10 mouse cellular contexts compared by ENCODE assay signal in the genomic region with DNA sequence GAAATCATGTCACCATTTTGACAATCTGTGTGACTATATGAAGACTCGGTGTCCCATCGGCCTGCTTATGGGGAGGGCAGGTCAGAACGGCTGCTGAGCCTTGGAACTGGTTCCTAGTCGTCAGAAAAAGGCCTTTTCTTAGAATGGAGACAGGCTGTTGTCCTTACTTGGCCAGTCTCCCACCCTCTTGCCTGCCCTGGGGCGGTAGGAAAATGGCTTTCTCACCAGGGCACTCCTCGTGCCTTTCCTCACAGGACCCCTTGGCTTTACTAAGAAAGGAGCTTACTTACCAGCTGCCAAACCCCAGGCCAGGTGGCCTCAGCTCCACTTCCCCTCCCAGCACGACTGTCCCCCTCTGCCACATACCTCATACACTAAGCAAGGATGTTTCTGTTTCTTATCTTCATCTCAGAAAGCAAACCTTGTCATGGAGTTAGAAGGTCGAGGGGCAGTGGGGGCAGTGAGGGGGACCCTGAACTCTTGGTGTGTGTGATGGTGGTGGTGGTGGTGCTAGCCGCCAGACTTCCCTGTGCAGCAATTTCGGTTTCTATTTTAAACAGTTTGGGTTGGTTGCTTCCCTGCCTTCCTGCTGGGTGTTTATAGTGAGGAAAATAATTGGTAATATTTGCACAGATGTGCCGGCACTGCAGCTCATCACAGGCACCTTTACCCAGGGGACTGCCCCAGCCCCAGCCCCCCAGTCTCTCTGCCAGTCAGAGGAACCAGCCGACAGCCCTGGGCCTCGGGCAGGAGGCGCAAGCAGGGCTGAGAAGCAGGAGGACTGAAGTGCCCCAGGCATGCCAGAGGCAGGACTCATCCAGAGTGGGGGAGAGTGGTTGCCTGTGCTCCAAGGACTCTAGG. TPM values are rescaled to one million over a fixed set of nuclear protein-coding genes. Genes with fewer than 3 reads are reported as not detected.
A peak's percentile ranks its signal among the peaks of the same experiment; 100 is the strongest.
DNase-seq lines count a peak whose midpoint lies in the region; ATAC-seq and TF ChIP-seq lines count a peak whose summit lies in the region.
"Had no signal": no experiment of that assay in that cellular context is flagged by ENCODE, and none has a peak within 500 bp of the region (broad histone marks: within the 10 kb centered on the region; RNA-seq: fewer than 3 reads in every experiment).

No protein-coding gene starts in this region.

- peak; percentile 3 to 7 for DNase-seq in heart, adult 18-20 months
- no peak for DNase-seq in heart, adult 9 months (ENCODE audit: low spot score in 2 of 2)
- DNase-seq in 3134 (ENCODE audit: extremely low read depth, insufficient read length, low spot score) = peak; percentile 67
- peak; percentile 46 for DNase-seq in brain, embryonic 14.5 days (ENCODE audit: low read depth)
- DNase-seq in testis, postnatal 14 days (ENCODE audit: low spot score) = no peak
- no peak for DNase-seq in embryo, embryonic 9.5 days (ENCODE audit: extremely low spot score)
- DNase-seq: kidney, adult 9 months had no signal

- peak; percentile 39 for ATAC-seq in monocyte, adult 5-6 weeks (replicated peaks; ENCODE audit: insufficient number of reproducible peaks, low FRiP score, low TSS enrichment, poor library complexity, severe bottlenecking)
- no peak for ATAC-seq in kidney, embryonic 14.5 days (ENCODE audit: low FRiP score, low TSS enrichment)

- no peaks in the 10 kb centered on the region for H3K36me3 ChIP-seq in kidney, embryonic 14.5 days (ENCODE audit: control insufficient read depth, insufficient read depth, low read length)
- H3K36me3 ChIP-seq: forebrain, embryonic 12.5 days had no signal

- no peak overlapping the region for H3K4me3 ChIP-seq in kidney, embryonic 14.5 days (ENCODE audit: low read length)
- H3K4me3 ChIP-seq: forebrain, embryonic 12.5 days had no signal

- no peaks in the 10 kb centered on the region for H3K27me3 ChIP-seq in kidney, embryonic 14.5 days (ENCODE audit: control insufficient read depth, insufficient read depth, low read length)
- H3K27me3 ChIP-seq: forebrain, embryonic 12.5 days had no signal

- 54% methylated on average over 14 of the region's 14 CpGs for WGBS in kidney, embryonic 14.5 days

- no peaks in the 10 kb centered on the region for H3K4me1 ChIP-seq in kidney, embryonic 14.5 days (ENCODE audit: control insufficient read depth, insufficient read depth, low read length)

- H3K9ac ChIP-seq in kidney, embryonic 14.5 days (ENCODE audit: low read depth, low read length) = no peak overlapping the region
- H3K9ac ChIP-seq: forebrain, embryonic 12.5 days had no signal

- no peaks in the 10 kb centered on the region for H3K9me3 ChIP-seq in kidney, embryonic 14.5 days (ENCODE audit: control insufficient read depth, low read length)
- H3K9me3 ChIP-seq: forebrain, embryonic 12.5 days had no signal

- no peak overlapping the region for H3K27ac ChIP-seq in kidney, embryonic 14.5 days (ENCODE audit: low read depth, low read length)
- H3K27ac ChIP-seq: forebrain, embryonic 12.5 days had no signal

- no peak overlapping the region for H3K4me2 ChIP-seq in kidney, embryonic 14.5 days (replicated peaks; ENCODE audit: low read depth, low read length)
- H3K4me2 ChIP-seq: forebrain, embryonic 12.5 days had no signal

- TF ChIP-seq POLR2A in brain, embryonic 14.5 days (IDR thresholded peaks at IDR 0.05; ENCODE audit: borderline replicate concordance, extremely low read depth, insufficient read depth, insufficient read length, poor library complexity, severe bottlenecking) = no peak

- TF ChIP-seq CTCF in brain, embryonic 14.5 days (IDR thresholded peaks at IDR 0.05; ENCODE audit: borderline replicate concordance, extremely low read depth, insufficient read depth, insufficient read length) = no peak

RNA-seq across cellular contexts. Expression of gene Syndig1l, which starts 23.7 kb away (rescaled TPM):
- total RNA-seq in heart, adult 18-20 months (2021) = under 1 TPM in 1 of 2 experiments, not detected in 1; 0.23 TPM
- polyA plus RNA-seq in brain, embryonic 14.5 days (2012; rRNA removed) = 5.0 and 10.1 TPM in 2 replicates
- total RNA-seq in monocyte, adult 5-6 weeks (2017) = not detected in 3 replicates
- polyA plus RNA-seq in kidney, embryonic 14.5 days (2014; fragmentation: Nextera tagmentation; extraction: Ambion mirVana) = not detected in 2 replicates

RNA-seq across cellular contexts. Expression of gene Vrtn, which starts 34.1 kb away (rescaled TPM):
- total RNA-seq in heart, adult 18-20 months (2021) = not detected
- polyA plus RNA-seq in brain, embryonic 14.5 days (2012; rRNA removed) = 0.03 TPM in 1 of 2 replicates, not detected in the other
- total RNA-seq in monocyte, adult 5-6 weeks (2017) = not detected in 3 replicates
- not detected in 2 replicates for polyA plus RNA-seq in kidney, embryonic 14.5 days (2014; fragmentation: Nextera tagmentation; extraction: Ambion mirVana)
- polyA plus RNA-seq: forebrain, embryonic 12.5 days had no signal

RNA-seq across cellular contexts. Expression of gene Abcd4, which starts 57.7 kb away (rescaled TPM):
- total RNA-seq in heart, adult 18-20 months (2021) = 1 to 10 TPM; 5.8 to 7.4 TPM
- polyA plus RNA-seq in brain, embryonic 14.5 days (2012; rRNA removed) = 25.1 and 34.0 TPM in 2 replicates
- 4.0 to 10.0 TPM (median 5.7 TPM) in 3 replicates for total RNA-seq in monocyte, adult 5-6 weeks (2017)
- polyA plus RNA-seq in kidney, embryonic 14.5 days (2014; fragmentation: Nextera tagmentation; extraction: Ambion mirVana) = 10.0 and 14.8 TPM in 2 replicates

Comparison
In these comparisons a context has a peak if more than half of its experiments do, and no peak if none do; other contexts are left out.
1. DNase-seq: peak in heart, adult 18-20 months (2 of 2), 3134 (single experiment) and brain, embryonic 14.5 days (single experiment); none in heart, adult 9 months (0 of 2), testis, postnatal 14 days (single experiment) and embryo, embryonic 9.5 days (single experiment).